Mouse (Mus musculus) bone marrow, adult 2 months (tissue): ENCODE data around the gene Fam213a.

Experiments
- CTCF ChIP-seq: fragments of 200-500 bp; IDR thresholded peaks from 2 replicates; pipeline ENCODE4 v1.5.1; 2011; ENCODE audit warnings: low read length, control low read depth; ENCODE audit not compliant: control insufficient read depth, insufficient read depth
- POLR2A ChIP-seq: fragments of 200-500 bp; IDR thresholded peaks from 2 replicates; pipeline ENCODE4 v1.6.1; 2011; ENCODE audit warnings: low read depth, mild to moderate bottlenecking, control low read depth, low read length, borderline replicate concordance; ENCODE audit not compliant: control insufficient read depth

DNA sequence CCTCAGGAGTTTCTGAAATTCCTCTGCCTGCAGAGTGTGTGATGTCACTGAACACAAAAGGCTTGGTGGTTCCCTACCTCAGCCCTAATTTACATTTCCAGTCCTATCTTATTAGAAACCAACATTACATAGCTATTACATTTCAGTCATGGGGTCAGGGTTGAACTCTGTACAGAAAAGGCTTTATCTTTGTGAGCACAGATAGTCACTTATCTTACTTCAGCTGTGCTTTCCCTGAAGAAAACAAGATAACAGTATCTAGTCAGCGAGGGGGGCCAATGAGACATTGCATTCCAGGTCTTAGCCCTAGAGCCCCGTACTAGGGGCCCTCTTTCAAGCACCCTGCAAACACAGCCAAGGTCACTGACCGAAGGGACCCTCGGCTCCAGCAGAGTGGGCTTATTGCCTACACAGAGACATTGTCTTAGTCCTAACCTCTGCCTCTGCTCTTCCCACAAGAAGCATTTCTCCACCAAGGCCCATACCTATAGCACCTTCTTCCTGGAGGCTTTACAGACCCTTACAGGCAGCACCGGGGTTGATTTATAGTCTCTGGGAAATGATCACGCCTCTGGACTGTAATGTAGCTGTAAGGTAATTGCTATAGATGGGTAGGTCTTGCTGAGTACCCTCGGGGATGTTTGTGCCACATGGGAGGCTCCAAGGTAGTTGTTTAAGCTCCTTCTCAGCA lies 12.2 kb upstream of the Fam213a start:
- no peak for TF ChIP-seq CTCF
- no peak for TF ChIP-seq POLR2A
